In the genomic region with DNA sequence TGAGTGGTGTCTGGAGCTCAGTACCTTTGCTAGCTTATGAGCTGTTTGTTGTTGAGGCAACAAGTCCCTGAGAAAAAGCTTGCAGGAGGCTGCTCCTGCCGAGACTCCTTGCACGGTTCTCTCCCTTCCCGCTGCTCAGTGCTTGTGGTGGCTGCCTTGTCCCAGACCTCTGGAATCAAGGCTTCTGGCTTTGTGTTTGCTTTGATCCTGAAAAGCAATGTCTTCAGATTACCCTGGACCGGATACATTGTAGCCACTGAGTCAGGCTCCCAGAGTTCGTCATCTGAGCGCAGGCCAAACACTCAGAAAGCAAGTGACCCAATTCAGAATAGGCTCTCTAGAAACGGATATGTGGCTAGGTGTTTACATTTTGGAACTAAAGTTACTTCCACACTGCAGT, we compare ENCODE assay signal across 22 mouse cellular contexts. TPM values are rescaled to one million over a fixed set of nuclear protein-coding genes. Genes with fewer than 3 reads are reported as not detected.
DNase-seq lines count a peak whose midpoint lies in the region; ATAC-seq and TF ChIP-seq lines count a peak whose summit lies in the region.
"Had no signal": no experiment of that assay in that cellular context is flagged by ENCODE, and none has a peak within 500 bp of the region (broad histone marks: within the 10 kb centered on the region; RNA-seq: fewer than 3 reads in every experiment).

No protein-coding gene starts in this region.

- no peak overlapping the region for H3K27ac ChIP-seq in intestine, embryonic 14.5 days (ENCODE audit: low read depth)
- H3K27ac ChIP-seq in intestine, postnatal 0 days (ENCODE audit: low read depth, low read length) = no peak overlapping the region
- H3K27ac ChIP-seq in embryonic facial prominence, embryonic 10.5 days (replicated peaks) = peak overlapping the region; percentile 16; the same call in 1 of the 2 replicates

- H3K36me3 ChIP-seq in intestine, embryonic 14.5 days (ENCODE audit: control insufficient read depth, insufficient read depth, low read length) = no peaks in the 10 kb centered on the region
- no peaks in the 10 kb centered on the region for H3K36me3 ChIP-seq in intestine, postnatal 0 days (ENCODE audit: control insufficient read depth, insufficient read depth)
- H3K36me3 ChIP-seq in embryonic facial prominence, embryonic 10.5 days (replicated peaks) = no peaks in the 10 kb centered on the region
- H3K36me3 ChIP-seq: G1E had no signal

- peak; percentile 50 for DNase-seq in heart, adult 11 months
- no peak for DNase-seq in heart, adult 8-10 months (ENCODE audit: low spot score)
- DNase-seq in intestine, embryonic 14.5 days (ENCODE audit: low spot score) = peak; percentile 50
- DNase-seq in testis, postnatal 14 days (ENCODE audit: low spot score) = peak; percentile 51
- DNase-seq in testis, postnatal 10 days (ENCODE audit: low spot score) = no peak
- DNase-seq in embryonic facial prominence, embryonic 10.5 days (ENCODE audit: low spot score) = no peak
- DNase-seq: adrenal gland, adult 2 months; adrenal gland, adult 8-10 months; adrenal gland, postnatal 10 days; adrenal gland, postnatal 14 days; adrenal gland, postnatal 25 days; adrenal gland, postnatal 36 days; B cell, adult 2 months; cerebellum, adult 11 months; cerebellum, adult 11-12 months had no signal

- H3K9me3 ChIP-seq in intestine, embryonic 14.5 days (ENCODE audit: control insufficient read depth, low read length) = no peaks in the 10 kb centered on the region
- H3K9me3 ChIP-seq in intestine, postnatal 0 days (ENCODE audit: control insufficient read depth) = no peaks in the 10 kb centered on the region
- no peaks in the 10 kb centered on the region for H3K9me3 ChIP-seq in embryonic facial prominence, embryonic 10.5 days
- H3K9me3 ChIP-seq: G1E had no signal

- H3K4me2 ChIP-seq in intestine, embryonic 14.5 days (ENCODE audit: low read length) = no peak overlapping the region
- no peak overlapping the region for H3K4me2 ChIP-seq in intestine, postnatal 0 days (replicated peaks; ENCODE audit: low read depth)

- H3K27me3 ChIP-seq in intestine, embryonic 14.5 days (replicated peaks; ENCODE audit: control insufficient read depth, insufficient read depth, low read length) = no peaks in the 10 kb centered on the region
- H3K27me3 ChIP-seq in intestine, postnatal 0 days (replicated peaks; ENCODE audit: control insufficient read depth, insufficient read depth, low read length) = no peaks in the 10 kb centered on the region
- H3K27me3 ChIP-seq in embryonic facial prominence, embryonic 10.5 days (replicated peaks; ENCODE audit: low read depth, poor library complexity, severe bottlenecking) = no peaks in the 10 kb centered on the region
- H3K27me3 ChIP-seq: CH12.LX, Patski had no signal

- peaks cover 13% of the 10 kb centered on the region for H3K4me1 ChIP-seq in intestine, embryonic 14.5 days (replicated peaks; ENCODE audit: control insufficient read depth, insufficient read depth, low read length)
- H3K4me1 ChIP-seq in intestine, postnatal 0 days (replicated peaks; ENCODE audit: control insufficient read depth, insufficient read depth, low read length) = no peaks in the 10 kb centered on the region
- H3K4me1 ChIP-seq in embryonic facial prominence, embryonic 10.5 days = peaks cover 22% of the 10 kb centered on the region

- WGBS in intestine, embryonic 14.5 days = 63% methylated on average over 7 of the region's 7 CpGs
- WGBS in intestine, postnatal 0 days = 62% methylated on average over 7 of the region's 7 CpGs
- 82% methylated on average over 7 of the region's 7 CpGs for WGBS in embryonic facial prominence, embryonic 10.5 days

- no peak overlapping the region for H3K4me3 ChIP-seq in intestine, embryonic 14.5 days (ENCODE audit: low read depth, low read length)
- H3K4me3 ChIP-seq in intestine, postnatal 0 days (ENCODE audit: low read depth, low read length) = no peak overlapping the region
- no peak overlapping the region for H3K4me3 ChIP-seq in embryonic facial prominence, embryonic 10.5 days

- ATAC-seq in intestine, embryonic 14.5 days (replicated peaks; ENCODE audit: low FRiP score, low TSS enrichment, low read depth) = no peak
- no peak for ATAC-seq in intestine, postnatal 0 days
- no peak for ATAC-seq in megakaryocyte-erythroid progenitor cell, adult 5-6 weeks (replicated peaks; ENCODE audit: low FRiP score, low TSS enrichment, poor library complexity, severe bottlenecking)
- ATAC-seq: activated CD4-positive, CD25-positive, alpha-beta regulatory T cell, adult 4 months; CD4-positive, CD25-positive, alpha-beta regulatory T cell, adult 4 months; Patski had no signal

- H3K9ac ChIP-seq in intestine, embryonic 14.5 days (ENCODE audit: low read length) = no peak overlapping the region
- H3K9ac ChIP-seq in intestine, postnatal 0 days (ENCODE audit: low read depth, low read length) = no peak overlapping the region

- no peak for TF ChIP-seq CTCF in intestine, postnatal 0 days (IDR thresholded peaks at IDR 0.05; ENCODE audit: low read depth)

RNA-seq across cellular contexts. Expression of a gene that starts 35.8 kb away (rescaled TPM):
- 10 to 100 TPM; 13.7 to 16.1 (median 15.1) TPM for total RNA-seq in heart, adult 8-10 months (2022)
- polyA plus RNA-seq in intestine, embryonic 14.5 days (2014; fragmentation: Nextera tagmentation; extraction: Ambion mirVana) = 7.4 and 9.3 TPM in 2 replicates
- 2.5 and 2.6 TPM in 2 replicates for polyA plus RNA-seq in intestine, postnatal 0 days (2015; fragmentation: Nextera tagmentation; extraction: Ambion mirVana)
- polyA plus RNA-seq in embryonic facial prominence, embryonic 10.5 days (2016; fragmentation: Nextera tagmentation; extraction: Ambion mirVana) = 4.0 and 4.3 TPM in 2 replicates
- total RNA-seq in megakaryocyte-erythroid progenitor cell, adult 5-6 weeks (2014; fragmentation: Nextera tagmentation) = 1.7 and 3.5 TPM in 2 replicates
- total RNA-seq in megakaryocyte-erythroid progenitor cell, adult 5-6 weeks (2017) = 1.4 and 2.4 TPM in 2 replicates

Comparison
In these comparisons a context has a peak if more than half of its experiments do, and no peak if none do; other contexts are left out.
1. DNase-seq: peak in heart, adult 11 months (single experiment), intestine, embryonic 14.5 days (single experiment) and testis, postnatal 14 days (single experiment); none in heart, adult 8-10 months (single experiment), testis, postnatal 10 days (single experiment) and embryonic facial prominence, embryonic 10.5 days (single experiment).